Mouse (Mus musculus): ENCODE data around the gene Dlgap1.
A peak's percentile ranks its signal among the peaks of the same experiment; 100 is the strongest.

Dlgap1 gene

GRCm38 (mm10) chr17:70347403-70347802 is 378.5 kb downstream of the Dlgap1 start:
- DNase-seq = no peak

GRCm38 (mm10) chr17:70363561-70363960 is 394.7 kb downstream of the Dlgap1 start:
- no peak for DNase-seq

GRCm38 (mm10) chr17:70363971-70364370 is 395.1 kb downstream of the Dlgap1 start:
- DNase-seq = no peak

GRCm38 (mm10) chr17:70369124-70369523 is 400.3 kb downstream of the Dlgap1 start:
- DNase-seq = no peak

GRCm38 (mm10) chr17:70377020-70377419 is 408.1 kb downstream of the Dlgap1 start:
- no peak for DNase-seq

GRCm38 (mm10) chr17:70388447-70388846 is 419.6 kb downstream of the Dlgap1 start:
- no peak for DNase-seq

GRCm38 (mm10) chr17:70397220-70397619 is 428.3 kb downstream of the Dlgap1 start:
- no peak for DNase-seq

GRCm38 (mm10) chr17:70397708-70398107 is 428.8 kb downstream of the Dlgap1 start:
- DNase-seq = no peak

GRCm38 (mm10) chr17:70401909-70402308 is 433.0 kb downstream of the Dlgap1 start:
- DNase-seq = no peak

GRCm38 (mm10) chr17:70403750-70404149 is 434.9 kb downstream of the Dlgap1 start:
- DNase-seq = no peak

GRCm38 (mm10) chr17:70414202-70414601 is 445.3 kb downstream of the Dlgap1 start:
- DNase-seq = no peak

GRCm38 (mm10) chr17:70427866-70428265 is 459.0 kb downstream of the Dlgap1 start:
- no peak for DNase-seq

GRCm38 (mm10) chr17:70429746-70430451 is 461.0 kb downstream of the Dlgap1 start:
- DNase-seq = peak in 1 of 2 experiments; percentile 34

GRCm38 (mm10) chr17:70430452-70430787 is 461.5 kb downstream of the Dlgap1 start:
- DNase-seq = peak in 1 of 2 experiments; percentile 24

- no peak for DNase-seq
Observed at GRCm38 (mm10) chr17:70432834-70433233, 464.0 kb downstream of the Dlgap1 start.

- no peak for DNase-seq
Observed at GRCm38 (mm10) chr17:70434549-70434948, 465.7 kb downstream of the Dlgap1 start.

- DNase-seq = no peak
Observed at GRCm38 (mm10) chr17:70435612-70436011, 466.7 kb downstream of the Dlgap1 start.

GRCm38 (mm10) chr17:70437229-70437628 is 468.4 kb downstream of the Dlgap1 start:
- DNase-seq = no peak

GRCm38 (mm10) chr17:70442976-70443375 is 474.1 kb downstream of the Dlgap1 start:
- no peak for DNase-seq

- no peak for DNase-seq
Observed at GRCm38 (mm10) chr17:70446451-70446850, 477.6 kb downstream of the Dlgap1 start.

- peak; percentile 27 to 48 for DNase-seq
Observed at GRCm38 (mm10) chr17:70455036-70455435, 486.2 kb downstream of the Dlgap1 start.

- no peak for DNase-seq
Observed at GRCm38 (mm10) chr17:70457103-70457502, 488.2 kb downstream of the Dlgap1 start.

GRCm38 (mm10) chr17:70462231-70462630 is 493.4 kb downstream of the Dlgap1 start:
- no peak for DNase-seq

GRCm38 (mm10) chr17:70462771-70463491 is 494.1 kb downstream of the Dlgap1 start:
- DNase-seq = no peak

All from thymus, adult 18-20 months (tissue).